Mouse (Mus musculus) effector memory CD4-positive, alpha-beta T cell, adult 5 months (primary cell): ENCODE data around the gene Lpin2. TPM values are rescaled to one million over a fixed set of nuclear protein-coding genes. Genes with fewer than 3 reads are reported as not detected.

ENCODE experiments used
- polyA plus RNA-seq: library from polyadenylated mRNA; unstranded; fragments of 100-300 nt; shearing (Covaris generic); gene quantifications from one replicate; pipeline ENCODE4 v1.2.1, GENCODE M21; 2017

Gene Lpin2
- polyA plus RNA-seq, result 38.8 TPM

DNA sequence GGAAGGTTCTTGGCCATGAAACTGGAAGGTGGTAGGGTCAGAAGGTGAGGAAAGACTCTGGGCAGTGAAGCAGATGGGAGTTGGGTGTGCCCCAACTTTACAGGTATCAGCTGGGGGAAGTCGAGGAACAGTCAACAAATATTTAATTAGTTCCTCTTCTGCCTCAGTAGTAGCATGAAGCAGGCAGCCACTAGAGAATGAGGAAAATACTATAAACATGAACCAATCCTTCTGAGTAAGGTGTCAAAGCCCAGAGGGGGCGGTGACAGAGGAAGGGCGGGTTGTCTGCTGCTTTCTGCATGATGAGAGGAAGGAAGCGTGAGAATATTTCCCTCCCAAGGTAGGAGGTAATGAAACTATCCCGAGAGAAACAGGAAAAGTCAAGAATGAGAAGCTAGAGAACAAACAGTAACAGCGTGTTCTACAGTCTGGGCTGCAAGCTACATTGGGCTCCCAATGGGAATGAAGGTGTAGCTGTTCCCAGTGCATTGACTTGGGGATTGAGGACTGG, at the start of gene Lpin2:
Lpin2 (plus strand) TSS at position 350 of the 511 bp plus-strand sequence.

Other genes starting within 250 kb of the Lpin2 start
- 1.3 TPM for gene Myom1, start 179.9 kb upstream of the Lpin2 start, polyA plus RNA-seq
- 867 TPM for gene Myl12a, start 179.7 kb upstream of the Lpin2 start, polyA plus RNA-seq
- gene Emilin2, start 129.4 kb downstream of the Lpin2 start, polyA plus RNA-seq, result not detected